Mouse (Mus musculus) thymus, adult 2 months (tissue): Measurements from ENCODE around the gene Chid1.

Experiments used
- CTCF ChIP-seq: fragments of 200-500 bp; IDR thresholded peaks from 2 replicates; pipeline ENCODE4 v1.5.1; 2012; ENCODE audit warnings: mild to moderate bottlenecking, control low read depth, low read length, moderate library complexity, borderline replicate concordance; ENCODE audit not compliant: control insufficient read depth, poor library complexity, insufficient read depth; ENCODE audit errors: extremely low read depth
- POLR2A ChIP-seq: fragments of 200-500 bp; IDR thresholded peaks from 2 replicates; pipeline ENCODE4 v1.6.1; 2012; ENCODE audit warnings: mild to moderate bottlenecking, low read length, control low read depth, moderate library complexity; ENCODE audit not compliant: control insufficient read depth, poor library complexity, insufficient read depth; ENCODE audit errors: extremely low read depth

- TF ChIP-seq POLR2A (no peak), CTCF (no peak)
Observed at GRCm38 (mm10) chr7:141560471-141560870, 20.8 kb upstream of the Chid1 start.
